Mouse (Mus musculus): ENCODE measurements at regions not wholly inside any gene's neighbourhood (a gene's known extent, or its start where the extent isn't known, plus 50 kb on each side); places are given as distances from the start of the nearest gene placed in this dataset.

GRCm38 (mm10) chr7:60733331-60733994 lies 593.4 kb upstream of the Snrpn start:
- DNase-seq, result peak; percentile 11 to 58

GRCm38 (mm10) chr7:60728108-60728721 lies 588.2 kb upstream of the Snrpn start:
- peak; percentile 1 to 2 for DNase-seq

All from cerebellum, postnatal 25 days (tissue).